Mouse (Mus musculus): ENCODE measurements around the gene Psmd2. TPM values are rescaled to one million over a fixed set of nuclear protein-coding genes. Genes with fewer than 3 reads are reported as not detected.

Psmd2 gene
- total RNA-seq, 2 experiments from 2014 or later = 208 to 213 TPM

DNA sequence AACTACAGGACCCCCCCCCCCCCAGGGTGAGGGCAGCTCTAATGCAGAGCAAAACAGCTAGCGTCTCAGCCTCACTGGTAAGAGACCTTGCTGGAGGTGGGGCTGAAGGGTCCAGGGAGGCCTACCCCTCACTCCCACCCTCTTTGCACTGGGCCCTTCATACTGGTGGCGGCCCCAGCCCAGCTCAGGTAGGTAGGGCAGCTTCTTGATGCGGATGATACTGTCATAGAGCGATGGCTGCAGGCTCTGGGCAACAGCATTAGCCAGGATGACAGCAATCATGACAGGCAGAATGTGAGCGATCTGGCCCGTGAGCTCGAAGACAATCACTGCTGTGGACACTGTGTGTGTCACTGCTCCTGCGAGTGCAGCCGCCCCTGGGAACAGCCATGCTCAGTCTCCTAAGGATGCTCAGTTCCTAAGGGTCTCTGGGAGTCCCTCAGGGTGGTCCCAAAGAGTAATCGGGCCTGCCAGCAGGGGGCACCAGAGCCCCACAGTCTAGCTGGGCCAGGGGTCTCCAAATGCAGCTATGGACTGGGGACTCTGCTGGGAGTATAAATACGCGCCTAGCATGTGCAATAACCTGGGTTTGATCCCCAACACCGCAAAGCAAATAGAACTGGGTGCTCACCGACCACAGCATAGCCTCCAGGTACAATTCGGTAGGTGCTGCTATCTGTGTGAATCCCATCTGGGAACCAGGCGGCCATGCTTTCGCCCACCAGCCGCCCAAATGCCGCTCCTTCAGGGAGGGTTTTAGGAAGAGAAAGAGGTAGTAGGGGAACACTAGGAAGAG lies 57.7 kb downstream of the Psmd2 start:
- no peak for DNase-seq (ENCODE audit: low spot score in 2 of 2)
- no peak overlapping the region for H3K4me3 ChIP-seq
- 0 out of 2 replicates have a peak overlapping the region, but pooled peaks have one; percentile 20 for H3K27ac ChIP-seq
- peak; percentile 86 for TF ChIP-seq CTCF (conservative IDR thresholded peaks at IDR 0.05)

DNA sequence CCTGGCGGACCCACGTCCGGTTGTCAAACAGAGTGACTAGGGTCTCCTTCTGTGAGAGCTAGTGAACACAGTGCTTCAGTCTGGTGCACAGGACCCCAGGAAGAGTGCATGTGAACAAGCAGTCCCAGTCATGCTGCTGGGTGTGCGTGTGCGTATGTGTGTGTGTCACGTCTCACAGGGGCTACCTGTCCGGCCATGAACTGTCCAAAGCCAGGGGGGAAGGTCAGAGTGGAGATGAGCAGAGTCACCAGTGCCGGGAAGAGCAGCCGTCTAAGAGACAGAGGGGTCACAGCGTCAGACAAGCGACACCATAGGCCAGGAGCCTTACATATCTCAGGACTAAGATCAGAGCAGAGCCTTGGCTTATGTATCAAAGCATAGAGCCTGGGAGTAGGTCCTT lies 58.9 kb downstream of the Psmd2 start:
- Histone ChIP-seq H3K27ac (no peak overlapping the region), H3K4me3 (no peak overlapping the region)
- TF ChIP-seq CTCF (conservative IDR thresholded peaks at IDR 0.05) = no peak
- no peak for DNase-seq (ENCODE audit: low spot score in 2 of 2)

DNA sequence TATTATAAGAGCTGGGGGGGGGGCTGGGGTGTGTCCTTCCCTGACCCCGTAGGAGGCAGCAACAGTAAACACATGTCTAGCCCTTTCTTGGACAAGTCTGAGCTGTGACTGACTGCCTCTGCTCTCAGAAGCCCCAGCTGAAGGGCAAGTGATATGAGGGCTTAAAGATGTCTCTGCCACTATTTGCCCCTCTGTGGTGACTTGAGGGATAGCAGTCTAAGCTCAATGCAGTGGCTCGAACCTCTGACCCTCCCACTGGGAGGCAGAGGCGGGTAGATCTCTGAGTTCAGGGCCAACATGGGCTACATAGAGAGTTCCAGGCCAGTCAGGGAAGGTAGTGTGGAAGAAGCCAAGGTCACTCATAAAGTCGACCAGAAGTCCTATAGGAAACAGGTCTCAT lies 59.4 kb downstream of the Psmd2 start:
- H3K4me3 ChIP-seq = no peak overlapping the region
- H3K27ac ChIP-seq = no peak overlapping the region
- peak; percentile 69 for TF ChIP-seq CTCF (conservative IDR thresholded peaks at IDR 0.05)
- DNase-seq (ENCODE audit: low spot score in 2 of 2) = no peak

DNA sequence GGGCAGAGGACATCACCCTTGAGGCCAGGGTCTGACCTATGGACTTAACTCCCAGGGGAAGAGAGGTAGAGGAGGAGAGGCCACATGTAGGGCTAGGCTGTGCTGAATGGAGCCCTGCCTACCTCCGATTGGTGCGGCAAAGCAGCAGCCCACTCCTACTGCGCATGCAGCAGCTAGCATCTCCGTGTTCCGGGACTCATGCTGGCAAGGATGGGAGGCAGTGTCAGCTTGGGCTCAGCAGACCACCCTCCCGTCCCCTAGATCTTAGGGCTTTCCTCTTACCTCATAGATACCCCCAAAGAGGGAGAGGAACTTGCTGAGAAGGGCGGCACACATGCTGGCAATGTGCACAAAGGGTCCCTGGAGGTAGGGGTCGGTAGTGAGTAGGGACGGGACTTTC lies 60.7 kb downstream of the Psmd2 start:
- DNase-seq (ENCODE audit: low spot score in 2 of 2) = no peak
- H3K27ac ChIP-seq = peak overlapping the region; percentile 71; the same call in 1 of the 2 replicates
- peak; percentile 48 for TF ChIP-seq CTCF (conservative IDR thresholded peaks at IDR 0.05)

GRCm38 (mm10) chr16:20712889-20713288 lies 61.4 kb downstream of the Psmd2 start:
- no peak for DNase-seq (ENCODE audit: low spot score in 2 of 2)
- peak overlapping the region; percentile 15; the same call in 1 of the 2 replicates for H3K4me3 ChIP-seq
- TF ChIP-seq CTCF (conservative IDR thresholded peaks at IDR 0.05) = no peak
- peak overlapping the region; percentile 71; the same call in 1 of the 2 replicates for H3K27ac ChIP-seq

More for the DNA sequence above, 60.7 kb downstream of the Psmd2 start:
- no peak overlapping the region for H3K4me3 ChIP-seq

Small RNA genes lying within 50 kb of the gene (microRNA-seq; reads per million reads assigned to microRNA genes)
- 129 to 180 reads per million in 2 experiments for gene Mir1224

Other genes starting within 250 kb of the Psmd2 start
- 100 to 1,000 TPM; 220 to 244 TPM for gene Abcc5, start 225.3 kb upstream of the Psmd2 start, total RNA-seq (2021)
- gene Eif2b5, start 152.8 kb upstream of the Psmd2 start, total RNA-seq (2021) = 10 to 100 TPM; 48.9 to 50.4 TPM
- 10 to 100 TPM; 56.5 to 56.9 TPM for gene Dvl3, start 134.7 kb upstream of the Psmd2 start, total RNA-seq (2021)
- 100 to 1,000 TPM; 712 to 736 TPM for gene Ap2m1, start 116.2 kb upstream of the Psmd2 start, total RNA-seq (2021)
- 10 to 100 TPM; 85.1 to 93.0 TPM for gene Abcf3, start 103.1 kb upstream of the Psmd2 start, total RNA-seq (2021)
- 10 to 100 TPM; 25.2 to 27.2 TPM for gene Vwa5b2, start 62.2 kb upstream of the Psmd2 start, total RNA-seq (2021)
- 1 to 10 TPM; 2.4 to 3.2 TPM for gene Eef1akmt4, start 40.1 kb upstream of the Psmd2 start, total RNA-seq (2021)
- gene Gm49333, start 40.0 kb upstream of the Psmd2 start, total RNA-seq (2021) = not detected
- 10 to 100 TPM in 1 of 2 experiments, 1 to 10 TPM in 1; 9.7 to 15.4 TPM for gene Alg3, start 39.9 kb upstream of the Psmd2 start, total RNA-seq (2021)
- gene Camk2n2, start 30.4 kb upstream of the Psmd2 start, total RNA-seq (2021) = 10 to 100 TPM; 69.1 to 84.4 TPM
- gene Ece2, start 21.8 kb upstream of the Psmd2 start, total RNA-seq (2021) = 10 to 100 TPM; 34.4 to 36.1 TPM
- 100 to 1,000 TPM; 283 to 297 TPM for gene Eif4g1, start 16.7 kb downstream of the Psmd2 start, total RNA-seq (2021)
- 100 to 1,000 TPM; 450 to 457 TPM for gene Fam131a, start 41.6 kb downstream of the Psmd2 start, total RNA-seq (2021)
- gene Polr2h, start 66.0 kb downstream of the Psmd2 start, total RNA-seq (2021) = 10 to 100 TPM; 26.1 TPM
- 10 to 100 TPM; 74.2 to 79.5 TPM for gene Clcn2, start 66.1 kb downstream of the Psmd2 start, total RNA-seq (2021)
- gene Chrd, start 81.5 kb downstream of the Psmd2 start, total RNA-seq (2021) = 10 to 100 TPM; 87.0 to 90.7 TPM
- gene Thpo, start 82.9 kb downstream of the Psmd2 start, total RNA-seq (2021) = 10 to 100 TPM; 12.5 to 16.2 TPM

All from layer of hippocampus, adult 2 months (tissue).